Mouse (Mus musculus): ENCODE results near the gene Has1.
"Not testable (repeated sequence)": the region's sequence is repeated elsewhere in the genome, so short reads cannot be mapped to it uniquely, and the experiment has no call there.

Has1 gene

DNA sequence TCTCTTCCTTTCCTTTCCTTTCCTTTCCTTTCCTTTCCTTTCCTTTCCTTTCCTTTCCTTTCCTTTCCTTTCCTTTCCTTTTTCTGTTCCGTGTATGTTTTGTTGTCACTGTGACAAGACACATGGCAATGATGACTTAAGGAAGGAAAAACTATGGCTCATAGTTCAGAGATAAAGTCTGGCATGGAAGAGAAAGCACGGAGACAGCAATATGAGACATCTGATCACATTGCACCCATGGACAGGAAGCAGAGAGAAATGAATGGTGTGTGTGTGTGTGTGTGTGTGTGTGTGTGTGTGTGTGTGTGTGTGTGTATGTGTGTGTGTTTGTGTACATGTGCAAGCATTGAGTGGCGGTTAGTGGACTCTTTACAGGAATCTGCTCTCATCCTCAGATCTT is 10.4 kb downstream of the Has1 start:
- DNase-seq (ENCODE audit: low spot score in 2 of 2) = not testable (repeated sequence)

DNA sequence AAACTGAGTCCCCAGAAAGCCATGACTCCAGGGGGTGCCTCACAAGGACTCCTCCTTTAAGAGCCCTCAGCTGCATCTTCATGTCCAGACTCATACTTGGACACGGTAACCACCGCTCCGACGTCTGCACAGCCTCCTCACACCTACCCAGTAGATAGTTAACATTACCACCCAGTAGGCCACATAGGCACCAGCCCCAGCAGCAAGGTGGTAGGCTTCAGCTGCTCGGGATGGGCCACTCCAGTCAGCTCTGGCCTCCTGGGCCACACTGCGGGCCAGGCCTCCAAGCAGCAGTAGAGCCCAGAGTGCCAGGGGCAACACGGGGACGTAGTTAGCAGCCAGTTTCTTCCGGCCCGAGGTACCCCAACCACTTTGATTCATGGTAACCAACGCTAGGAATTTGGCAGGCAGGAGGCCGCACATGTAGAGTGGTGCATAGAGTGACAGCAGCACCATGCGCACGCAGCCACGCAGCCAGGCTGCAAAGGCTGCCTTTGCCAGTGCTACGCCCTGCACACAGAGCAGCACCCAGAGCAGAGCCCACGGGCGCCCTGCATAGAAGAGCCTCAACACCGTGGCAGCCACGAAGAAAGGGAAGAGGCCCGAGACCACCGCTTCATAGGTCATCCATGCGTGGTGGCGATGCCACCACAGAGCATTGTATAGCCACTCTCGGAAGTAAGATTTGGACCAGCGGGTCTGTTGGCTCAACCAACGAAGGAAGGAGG is 11.3 kb downstream of the Has1 start:
- no peak for DNase-seq (ENCODE audit: low spot score in 2 of 2)

DNA sequence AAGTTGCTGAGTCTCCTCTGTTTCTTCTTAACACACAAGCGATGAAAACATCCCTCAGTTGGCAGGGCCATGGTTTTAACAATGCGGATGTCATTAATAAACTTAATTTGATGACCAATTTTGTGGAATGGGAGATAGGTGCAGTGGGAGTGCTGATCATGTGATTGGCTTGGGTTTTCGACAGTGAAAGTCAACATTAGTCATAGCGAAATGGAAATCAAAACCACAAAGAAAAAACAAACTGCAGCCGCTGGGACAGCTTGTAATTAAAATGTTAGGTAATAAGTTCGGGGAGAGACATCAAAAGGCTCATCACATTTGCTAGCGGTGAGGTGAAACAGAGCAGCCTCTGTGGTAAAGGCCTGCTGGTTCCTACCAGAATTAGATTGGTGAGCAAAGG is 14.2 kb downstream of the Has1 start:
- no peak for DNase-seq (ENCODE audit: low spot score in 2 of 2)

DNA sequence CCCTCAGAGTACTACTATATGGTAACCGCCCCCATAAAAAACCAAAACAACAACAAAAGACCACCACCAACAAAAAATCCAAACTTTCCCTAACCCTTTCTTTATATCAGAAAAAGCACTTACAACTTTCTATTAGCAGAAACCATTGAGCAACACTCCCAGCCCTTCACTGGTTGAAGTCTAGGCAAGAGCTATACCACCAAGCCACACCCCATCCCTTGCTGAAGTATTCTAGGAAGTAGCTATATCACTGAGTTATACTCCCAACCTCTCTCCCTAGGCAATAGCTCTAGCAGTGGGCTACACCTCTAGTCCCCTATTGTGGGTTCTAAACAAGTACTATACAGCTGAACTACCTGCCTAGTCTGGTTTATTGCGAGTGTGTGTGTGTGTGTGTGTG is 15.7 kb downstream of the Has1 start:
- DNase-seq (ENCODE audit: low spot score in 2 of 2) = no peak

DNA sequence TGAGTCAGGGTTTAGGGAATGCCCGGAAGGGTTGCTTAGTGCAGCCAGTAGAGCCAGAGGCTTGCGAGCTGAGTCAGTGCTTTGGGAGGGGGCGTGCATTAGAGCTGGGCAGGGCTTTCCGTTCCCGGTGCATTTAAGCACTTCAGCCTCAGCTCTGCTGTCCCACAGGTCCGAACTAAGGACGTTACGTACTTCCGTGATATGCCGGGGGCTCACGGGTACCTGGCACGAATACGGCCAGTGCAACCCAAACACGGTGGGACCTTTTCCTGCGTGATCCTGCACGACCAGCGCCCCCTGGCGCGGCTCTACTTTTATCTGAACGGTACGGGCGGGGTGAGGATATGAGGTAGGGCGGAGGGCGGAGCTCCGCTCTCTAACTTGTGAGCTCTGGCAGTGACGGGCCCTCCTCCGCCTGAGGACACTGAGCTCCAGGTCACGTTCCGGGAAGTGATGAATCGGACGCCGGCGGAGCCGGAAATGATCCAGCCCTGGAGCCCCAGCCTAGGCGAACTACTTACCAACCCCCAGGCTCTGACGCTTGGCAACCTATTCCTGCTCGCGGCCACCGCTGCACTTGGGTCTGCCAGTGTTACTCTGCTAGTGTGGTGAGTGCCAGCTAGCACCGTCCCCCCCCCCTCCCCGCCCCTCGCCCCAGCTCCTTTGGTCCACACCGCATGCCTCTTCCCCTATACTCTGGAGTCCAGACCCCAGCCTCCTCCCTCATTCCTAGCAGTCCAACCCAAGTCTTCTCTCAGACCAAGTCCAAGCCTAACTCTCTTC is 16.9 kb downstream of the Has1 start:
- peak; percentile 96 to 97 for DNase-seq (ENCODE audit: low spot score in 2 of 2)

DNA sequence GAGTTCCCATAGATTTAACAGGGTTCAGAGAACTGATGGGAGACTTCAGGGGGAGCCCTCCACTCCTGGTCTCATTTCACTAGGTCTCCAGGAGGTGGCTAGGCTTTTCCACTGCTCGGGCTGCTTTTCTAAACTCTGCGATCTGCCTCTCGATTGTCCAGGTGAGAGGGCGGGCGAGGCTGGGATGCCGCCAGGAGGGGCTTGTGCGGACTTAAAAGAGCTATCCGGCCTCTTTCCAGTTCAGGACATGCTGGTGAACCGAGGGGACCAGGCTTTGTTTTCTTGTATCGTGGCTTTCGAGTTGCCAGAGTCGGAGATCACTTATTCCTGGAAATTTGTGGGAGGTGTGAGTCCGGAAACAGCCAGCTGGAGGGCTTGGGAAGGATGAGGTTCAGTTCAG is 17.6 kb downstream of the Has1 start:
- DNase-seq (ENCODE audit: low spot score in 2 of 2) = peak in 1 of 2 experiments; percentile 53

DNA sequence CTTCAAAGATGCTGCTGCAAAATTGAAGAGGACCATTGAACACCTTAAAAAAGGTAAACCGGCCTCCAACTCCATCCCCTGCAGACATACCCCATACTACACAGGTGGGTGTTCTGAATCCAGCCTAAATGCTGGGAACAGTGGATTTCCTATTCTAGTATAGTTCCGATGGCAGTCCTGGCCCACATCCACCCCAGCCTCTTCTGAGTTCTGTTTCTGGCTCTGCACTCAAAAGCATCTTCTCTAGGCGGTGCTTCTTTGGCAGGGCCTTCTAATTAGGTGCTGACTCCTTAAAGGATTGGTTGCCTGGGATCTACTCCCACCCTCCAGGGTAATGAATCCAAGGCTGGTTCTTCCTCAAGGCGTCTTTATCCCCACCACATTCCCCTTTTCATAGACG is 18.9 kb downstream of the Has1 start:
- DNase-seq (ENCODE audit: low spot score in 2 of 2) = no peak

DNA sequence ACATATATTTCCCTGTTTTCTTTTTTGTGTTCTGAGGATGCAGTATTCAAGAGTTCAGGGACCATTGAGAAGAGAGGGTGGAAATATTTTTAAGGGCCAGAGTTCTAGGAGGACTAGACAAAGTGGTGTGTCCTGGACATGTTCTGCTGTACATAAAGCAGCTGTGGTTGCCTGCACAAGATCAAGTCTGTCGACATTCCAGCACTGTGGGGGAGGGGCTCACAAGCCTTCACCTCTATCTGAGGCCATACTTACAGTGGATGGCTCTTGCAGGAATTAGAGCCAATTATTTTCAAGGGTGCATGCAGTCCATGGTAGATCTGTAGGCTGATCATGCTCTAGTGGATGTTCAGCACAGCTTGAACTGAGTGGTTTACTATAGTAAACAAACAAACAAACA is 20.1 kb downstream of the Has1 start:
- DNase-seq (ENCODE audit: low spot score in 2 of 2) = no peak

DNA sequence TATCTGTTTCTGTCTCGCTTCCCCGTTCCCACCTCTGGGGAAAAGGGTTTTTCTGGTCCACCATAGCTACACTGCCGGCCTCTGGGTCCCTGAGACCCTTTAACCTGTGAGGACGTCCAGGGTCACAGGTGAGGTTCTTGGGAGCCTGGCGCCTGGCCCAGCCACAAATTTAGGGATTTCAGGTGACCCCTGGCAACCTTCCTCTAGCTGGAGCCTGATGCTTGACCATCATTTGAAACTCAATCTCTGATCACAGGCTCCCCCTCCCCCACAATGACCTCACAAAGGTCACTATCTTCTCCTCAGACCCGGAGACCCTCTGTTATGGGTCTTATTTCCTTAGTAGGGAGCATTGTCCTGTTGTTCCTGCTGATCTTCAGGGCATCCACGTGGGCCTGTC is 24.3 kb downstream of the Has1 start:
- DNase-seq (ENCODE audit: low spot score in 2 of 2) = no peak

DNA sequence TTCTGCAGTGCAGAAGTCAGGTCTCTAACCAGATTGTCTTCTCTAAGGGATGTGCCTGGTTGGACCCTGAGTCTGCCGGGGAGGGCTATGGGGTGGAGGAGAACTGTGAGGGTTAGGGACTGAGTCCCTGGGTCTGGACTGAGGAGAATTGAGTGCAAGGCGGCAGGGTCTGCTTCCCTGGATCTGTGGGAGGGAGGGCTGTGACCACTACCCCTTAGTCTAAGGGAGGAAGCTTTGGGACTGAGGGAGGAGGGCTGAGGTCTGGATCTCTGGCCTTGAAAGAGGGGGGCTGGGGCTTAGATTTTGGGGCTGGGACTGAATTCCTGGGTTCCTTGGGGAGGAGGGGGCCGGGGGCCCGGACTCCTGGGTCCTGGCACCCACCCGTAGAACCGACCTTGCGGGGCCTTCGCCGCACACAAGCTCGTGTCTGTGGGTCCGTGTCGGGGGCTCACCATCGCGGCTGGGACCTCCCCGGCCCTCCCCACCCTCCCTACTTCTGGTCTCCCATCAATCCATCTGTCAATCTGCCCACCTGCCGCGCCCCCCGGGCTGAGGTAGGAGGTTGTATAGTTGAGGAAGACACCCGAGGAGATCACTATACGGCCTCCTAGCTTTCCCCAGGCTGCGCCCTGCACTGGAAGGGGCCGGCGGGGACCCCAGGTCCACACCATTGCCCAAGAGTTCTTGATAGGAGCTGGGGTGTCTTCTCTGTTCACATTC is 25.0 kb downstream of the Has1 start:
- peak in 1 of 2 experiments; percentile 32 for DNase-seq (ENCODE audit: low spot score in 2 of 2)

DNA sequence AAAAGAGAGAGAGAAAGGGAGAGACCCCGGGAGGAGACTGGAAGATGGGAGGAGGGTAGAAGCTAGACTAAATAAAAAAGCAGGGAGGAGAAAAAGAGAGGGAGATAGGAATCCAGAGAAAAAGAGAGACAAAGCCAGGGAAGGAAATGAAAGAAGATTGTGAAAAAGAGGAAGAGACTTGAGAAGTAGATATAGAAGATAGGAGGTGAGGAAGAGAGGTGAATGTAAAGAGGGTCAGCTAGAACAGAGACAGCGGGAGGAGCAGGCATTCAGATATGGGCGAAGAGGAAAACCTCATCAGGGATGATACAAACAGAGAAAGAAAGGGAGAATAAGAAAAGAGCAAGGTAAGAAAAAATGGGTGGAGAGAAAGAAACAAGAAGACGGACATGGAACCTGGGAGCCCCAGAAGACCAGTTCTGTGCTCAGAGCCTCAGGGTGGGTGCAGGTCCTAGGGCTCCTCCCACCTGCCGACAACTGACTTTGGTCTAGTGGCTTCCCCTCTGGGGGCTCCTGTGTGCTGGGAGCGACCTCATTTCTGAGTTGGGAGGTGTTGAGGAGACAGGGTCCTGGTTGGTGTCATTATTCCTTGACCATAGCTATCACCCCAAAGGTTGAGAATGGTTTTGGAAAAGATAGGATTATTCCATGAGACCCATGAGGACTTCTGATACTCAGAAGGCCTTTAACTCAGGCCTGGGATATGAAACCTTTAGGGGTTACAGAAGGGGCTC is 25.8 kb downstream of the Has1 start:
- DNase-seq (ENCODE audit: low spot score in 2 of 2) = peak in 1 of 2 experiments; percentile 47

DNA sequence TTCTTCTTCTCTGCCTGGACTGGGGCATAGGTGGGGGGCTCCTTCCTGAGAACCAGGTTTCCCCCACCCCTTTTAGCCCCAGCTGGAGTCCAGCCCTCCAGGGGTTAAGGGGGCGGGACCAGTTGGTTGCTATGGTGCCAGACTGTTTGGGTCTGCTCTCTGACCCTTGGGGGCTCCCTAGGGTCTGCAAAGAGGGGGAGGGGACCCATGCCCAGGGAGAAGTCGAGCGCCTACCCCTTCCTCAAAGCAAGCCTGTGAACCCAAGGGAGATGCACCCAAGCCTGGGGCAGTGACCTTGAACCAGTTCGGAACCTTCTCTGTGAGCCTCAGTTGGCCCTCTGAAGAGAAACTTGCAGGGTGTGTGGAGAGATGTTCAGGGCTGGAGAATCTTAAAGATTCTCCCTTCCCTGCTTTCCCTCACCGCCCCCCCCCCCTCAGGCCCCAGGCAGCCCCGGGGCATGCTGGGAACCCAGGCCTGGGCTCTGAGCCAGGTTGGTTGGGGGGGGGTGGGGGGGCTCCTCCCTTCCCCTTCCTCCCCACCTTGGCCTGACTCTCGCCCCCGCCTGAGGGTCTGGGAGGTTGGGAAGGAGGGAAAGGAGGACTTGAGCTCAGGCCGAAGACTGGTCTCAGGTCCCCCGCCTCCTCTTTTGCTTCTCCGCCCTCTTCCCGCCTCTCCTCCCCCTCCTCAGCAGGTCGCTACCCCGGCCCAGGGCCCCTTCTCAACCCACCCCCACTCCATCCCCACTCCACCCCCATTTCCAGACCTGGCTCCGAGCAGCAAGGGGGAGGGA is 26.6 kb downstream of the Has1 start:
- DNase-seq (ENCODE audit: low spot score in 2 of 2) = peak; percentile 69 to 75

DNA sequence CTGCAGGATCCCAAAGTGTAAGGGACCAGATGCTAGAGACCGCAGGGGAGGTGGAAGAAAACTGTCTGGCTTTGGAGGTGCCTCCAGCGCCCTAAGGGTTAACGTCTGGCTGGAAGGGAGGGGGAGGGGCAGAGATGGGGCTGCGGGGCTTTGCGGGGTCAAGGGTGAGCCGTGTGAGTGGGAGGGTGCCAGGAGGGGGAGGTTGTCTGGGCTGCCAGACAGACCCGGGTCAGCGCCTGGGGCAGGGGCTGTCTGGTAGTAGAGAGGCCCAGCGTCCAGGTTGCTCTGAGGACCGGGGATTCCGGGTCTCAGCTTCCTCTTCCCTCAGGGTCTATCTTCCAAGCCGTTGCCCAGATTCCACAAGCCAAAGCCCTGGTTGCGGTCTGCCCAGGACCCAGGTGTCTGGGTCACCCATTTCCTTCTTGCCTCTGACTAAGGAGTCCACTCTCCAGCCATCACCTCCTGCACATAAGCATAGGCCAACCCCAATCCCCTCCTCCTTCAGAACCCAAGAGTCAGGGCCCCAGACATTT is 27.3 kb downstream of the Has1 start:
- DNase-seq (ENCODE audit: low spot score in 2 of 2) = peak; percentile 75 to 80

DNA sequence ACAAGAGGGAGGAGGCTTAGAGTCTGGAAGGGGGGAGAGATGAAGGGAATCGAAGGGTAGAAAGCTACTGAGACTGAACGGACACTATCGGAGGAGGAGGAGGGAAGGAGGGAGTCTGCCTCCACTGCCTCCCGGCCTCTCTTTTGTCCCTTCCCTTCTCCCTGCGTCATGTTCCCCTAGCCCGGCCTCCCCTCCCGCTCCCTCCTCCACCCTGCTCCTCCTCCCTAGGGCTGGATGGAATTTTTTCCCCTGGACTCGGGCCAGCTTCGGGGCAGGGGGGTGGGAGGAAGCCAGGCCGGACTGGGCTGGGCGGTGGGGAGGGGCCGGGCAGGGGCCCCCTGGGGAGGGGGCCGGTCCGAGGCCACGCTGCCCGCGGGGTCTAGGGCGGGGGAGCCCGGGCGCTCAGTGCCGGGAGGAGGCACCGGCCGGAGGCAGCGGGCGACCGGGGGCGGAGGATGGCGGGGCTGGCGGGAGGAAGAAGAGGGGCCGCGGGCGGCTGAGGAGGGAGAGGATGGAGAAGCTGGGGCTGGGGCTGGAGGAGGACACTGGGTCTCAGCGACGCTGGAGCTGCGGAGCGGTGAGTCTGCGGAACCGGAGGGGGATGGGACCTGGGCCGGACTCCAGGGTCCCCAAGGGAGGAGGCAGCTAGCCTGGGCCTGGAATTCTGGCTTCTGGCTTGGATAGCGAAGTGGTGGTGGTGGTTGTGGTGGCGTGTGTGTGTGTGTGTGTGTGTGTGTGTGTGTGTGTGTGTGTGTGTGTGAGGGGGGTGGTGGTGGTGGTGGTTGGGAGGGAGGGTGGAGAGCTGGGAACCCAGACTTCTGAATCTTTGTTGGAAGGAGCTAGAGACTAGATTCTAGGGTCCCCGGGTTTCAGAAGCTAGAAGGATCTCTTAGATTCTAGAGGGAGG is 28.0 kb downstream of the Has1 start, which contains the start of gene Spaca6:
Spaca6 (plus strand) TSS at position 408 of the 907 bp plus-strand sequence.
- DNase-seq (ENCODE audit: low spot score in 2 of 2) = peak; percentile 93 to 95

DNA sequence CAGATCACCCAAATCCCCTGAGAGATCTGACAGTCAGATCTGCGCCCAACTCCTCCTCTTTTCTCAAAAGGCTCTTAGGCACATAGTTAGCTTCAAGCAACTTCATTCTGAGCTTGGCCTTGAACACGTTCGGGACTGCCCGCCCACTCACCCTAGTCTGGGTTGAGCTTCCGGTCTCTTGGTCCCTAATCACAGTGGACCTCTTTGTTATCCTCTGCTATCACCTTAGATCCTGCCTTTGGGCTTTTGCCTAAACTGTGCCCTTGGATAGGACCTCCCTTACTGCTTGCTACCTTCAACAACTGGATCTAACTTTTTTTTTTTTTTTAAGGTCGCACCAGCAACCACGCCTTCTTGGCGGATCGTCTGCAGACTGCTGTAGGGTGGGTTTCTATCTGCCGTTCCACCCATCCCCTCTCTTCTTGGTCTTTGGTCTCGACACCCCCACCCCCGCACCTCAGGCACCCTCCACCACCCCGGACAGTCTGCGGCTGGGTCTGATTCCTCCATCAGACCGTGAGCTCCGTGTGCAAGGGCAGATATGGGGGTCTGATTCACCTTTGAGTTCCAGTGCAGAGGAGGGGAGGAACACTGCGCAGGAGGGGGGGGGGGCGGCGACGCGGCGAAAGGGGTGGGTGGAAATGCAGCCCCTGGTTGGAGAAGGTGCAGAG is 28.9 kb downstream of the Has1 start:
- peak; percentile 61 to 73 for DNase-seq (ENCODE audit: low spot score in 2 of 2)

DNA sequence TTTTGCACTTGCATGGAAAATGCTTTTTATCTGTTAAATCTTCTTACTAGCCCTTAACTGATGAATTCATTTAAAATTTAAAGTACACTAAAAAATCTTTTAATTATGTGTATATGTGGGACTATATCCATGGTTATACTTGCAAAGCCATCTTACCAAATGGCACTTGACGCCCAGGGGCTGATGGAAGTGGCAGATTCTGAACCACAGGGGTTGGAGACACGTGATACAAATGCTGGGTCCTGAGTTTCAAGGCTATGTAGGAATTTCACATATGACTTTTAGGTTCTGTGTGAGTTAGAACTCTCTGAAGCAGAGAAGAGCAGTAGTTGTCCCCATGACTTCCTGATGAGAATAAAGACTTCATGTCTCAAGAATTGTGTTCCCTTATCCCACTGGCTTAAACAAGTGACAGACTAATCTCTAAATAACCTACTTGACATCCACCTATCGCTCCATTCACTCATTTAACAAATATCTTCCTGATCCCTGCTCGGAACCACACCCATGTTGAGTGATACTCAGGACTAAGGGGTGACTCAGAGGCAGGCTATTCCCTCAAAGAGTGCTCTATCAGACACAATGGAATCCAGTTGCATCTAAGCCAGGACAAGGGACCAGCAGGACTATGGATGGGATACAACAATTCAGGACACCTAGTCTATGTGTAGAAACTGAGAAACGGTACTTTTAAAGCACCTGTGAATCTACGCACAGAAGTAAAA is 31.2 kb downstream of the Has1 start:
- DNase-seq (ENCODE audit: low spot score in 2 of 2) = no peak

DNA sequence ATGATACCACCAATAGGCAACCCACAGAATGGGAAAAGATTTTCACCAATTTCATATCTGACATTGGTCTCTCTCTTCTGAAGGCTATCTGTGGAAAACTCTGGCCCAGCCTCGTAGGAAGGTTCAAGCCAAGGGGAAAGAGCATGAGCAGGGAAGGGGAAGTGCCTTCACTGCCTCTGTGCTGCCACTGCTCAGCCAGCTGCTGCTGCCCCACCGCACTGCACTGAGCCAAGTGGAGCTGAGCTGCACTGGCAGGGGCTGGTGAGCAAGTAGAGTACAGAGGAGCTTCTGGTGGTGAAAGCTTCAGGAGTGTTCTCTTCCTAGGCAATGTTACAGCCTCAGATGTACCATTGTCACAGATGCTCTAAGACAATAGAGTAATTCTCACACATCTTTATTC is 59.5 kb downstream of the Has1 start:
- no peak for DNase-seq (ENCODE audit: low spot score in 2 of 2)
